Mouse (Mus musculus): ENCODE measurements around the gene Sbk3. TPM values are rescaled to one million over a fixed set of nuclear protein-coding genes. Genes with fewer than 3 reads are reported as not detected.
"Not testable (repeated sequence)": the region's sequence is repeated elsewhere in the genome, so short reads cannot be mapped to it uniquely, and the experiment has no call there.

Gene Sbk3
- polyA plus RNA-seq (2014; fragmentation: Nextera tagmentation; extraction: Ambion mirVana), result 0.04 TPM in 1 of 2 replicates, not detected in the other

GRCm38 (mm10) chr7:4971068-4971467 lies at the start of gene Sbk3:
Gene Sbk3, minus strand, starts transcription at chr7:4971168.
- no peak within 1 kb of the TSS for H3K27ac ChIP-seq (replicated peaks; ENCODE audit: low read depth, low read length)
- no peak within 1 kb of the TSS for H3K9ac ChIP-seq (ENCODE audit: low read length)
- no peak for DNase-seq (ENCODE audit: low spot score)

DNA sequence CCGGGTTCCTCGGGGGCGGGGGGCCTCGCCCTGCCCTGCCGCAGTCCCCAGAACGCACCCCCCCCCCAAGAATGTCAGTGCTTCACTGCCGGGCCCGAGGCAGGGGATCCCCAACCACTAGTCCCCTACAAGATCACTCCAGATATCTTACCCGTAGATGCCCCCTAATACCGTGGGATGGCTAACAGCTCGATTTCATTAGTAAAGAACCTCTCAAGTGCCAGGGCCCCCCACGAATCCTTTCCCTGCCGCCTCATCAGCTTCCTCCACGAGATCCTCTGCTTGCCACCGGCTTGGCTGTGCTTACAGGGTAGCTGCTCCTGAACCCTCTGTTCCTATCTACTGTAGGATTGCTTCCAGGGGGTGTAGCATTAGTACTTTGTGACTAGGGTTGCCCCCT lies 49.7 kb upstream of the Sbk3 start:
- Histone ChIP-seq H3K9ac (ENCODE audit: low read length) (peak overlapping the region; percentile 93), H3K27me3 (ENCODE audit: control insufficient read depth, insufficient read depth, low read length) (no peaks in the 10 kb centered on the region), H3K4me3 (ENCODE audit: low read depth, low read length) (peak overlapping the region; percentile 84), H3K36me3 (ENCODE audit: control insufficient read depth, insufficient read depth, low read length) (peaks cover 5% of the 10 kb centered on the region; the same call in 1 of the 2 replicates), H3K27ac (replicated peaks; ENCODE audit: low read depth, low read length) (peak overlapping the region; percentile 92), H3K4me1 (ENCODE audit: control insufficient read depth, insufficient read depth, low read length) (peaks cover 3% of the 10 kb centered on the region; the same call in 1 of the 2 replicates), H3K4me2 (ENCODE audit: low read depth, severe bottlenecking) (peak overlapping the region; percentile 82), H3K9me3 (ENCODE audit: control insufficient read depth, low read length) (no peaks in the 10 kb centered on the region)
- WGBS, result 0% methylated on average over 9 of the region's 15 CpGs
- peak; percentile 17 for ATAC-seq (ENCODE audit: insufficient number of reproducible peaks, low FRiP score, low TSS enrichment, low read depth)
- DNase-seq (ENCODE audit: low spot score), result no peak

More at GRCm38 (mm10) chr7:4971068-4971467, at the start of gene Sbk3:
- H3K4me3 ChIP-seq (ENCODE audit: low read depth, low read length), result no peak within 1 kb of the TSS
- no peaks in the 10 kb centered on the region for H3K4me1 ChIP-seq (ENCODE audit: control insufficient read depth, insufficient read depth, low read length)
- H3K4me2 ChIP-seq (ENCODE audit: low read depth, severe bottlenecking), result no peak within 1 kb of the TSS
- ATAC-seq (ENCODE audit: insufficient number of reproducible peaks, low FRiP score, low TSS enrichment, low read depth), result no peak
- WGBS, result 51% methylated on average over 6 of the region's 6 CpGs
- H3K27me3 ChIP-seq (ENCODE audit: control insufficient read depth, insufficient read depth, low read length), result no peaks in the 10 kb centered on the region
- no peaks in the 10 kb centered on the region for H3K36me3 ChIP-seq (ENCODE audit: control insufficient read depth, insufficient read depth, low read length)
- no peaks in the 10 kb centered on the region for H3K9me3 ChIP-seq (ENCODE audit: control insufficient read depth, low read length)

- DNase-seq (ENCODE audit: low spot score) (peak; percentile 99), ATAC-seq (ENCODE audit: insufficient number of reproducible peaks, low FRiP score, low TSS enrichment, low read depth) (peak; percentile 85)
- H3K36me3 ChIP-seq (ENCODE audit: control insufficient read depth, insufficient read depth, low read length), result peaks cover 3% of the 10 kb centered on the region; the same call in 1 of the 2 replicates
- H3K4me3 ChIP-seq (ENCODE audit: low read depth, low read length), result peak within 1 kb of the TSS; percentile 84
- no peaks in the 10 kb centered on the region for H3K9me3 ChIP-seq (ENCODE audit: control insufficient read depth, low read length)
- H3K27ac ChIP-seq (replicated peaks; ENCODE audit: low read depth, low read length), result peak within 1 kb of the TSS; percentile 92
- under 1% methylated on average over 46 of the region's 49 CpGs for whole genome bisulfite sequencing
- peak within 1 kb of the TSS; percentile 93 for H3K9ac ChIP-seq (ENCODE audit: low read length)
- H3K4me2 ChIP-seq (ENCODE audit: low read depth, severe bottlenecking), result peak within 1 kb of the TSS; percentile 82
- peaks cover 3% of the 10 kb centered on the region; the same call in 1 of the 2 replicates for H3K4me1 ChIP-seq (ENCODE audit: control insufficient read depth, insufficient read depth, low read length)
- no peaks in the 10 kb centered on the region for H3K27me3 ChIP-seq (ENCODE audit: control insufficient read depth, insufficient read depth, low read length)
Measured at GRCm38 (mm10) chr7:5020000-5020681, 49.2 kb upstream of the Sbk3 start, which contains the start of the genes Zfp865 and Ccdc106. Gene Zfp865, plus strand, starts transcription at chr7:5020376. Gene Ccdc106, plus strand, starts transcription at chr7:5020553.

- ATAC-seq (ENCODE audit: insufficient number of reproducible peaks, low FRiP score, low TSS enrichment, low read depth), result not testable (repeated sequence)
- peak overlapping the region; percentile 5; the same call in 1 of the 2 replicates for H3K9ac ChIP-seq (ENCODE audit: low read length)
Measured at GRCm38 (mm10) chr7:5019576-5019975, 48.6 kb upstream of the Sbk3 start.

GRCm38 (mm10) chr7:5017931-5018330 lies 47.0 kb upstream of the Sbk3 start:
- no peaks in the 10 kb centered on the region; the same call in 1 of the 2 replicates for H3K36me3 ChIP-seq (ENCODE audit: control insufficient read depth, insufficient read depth, low read length)
- no peak overlapping the region for H3K27ac ChIP-seq (replicated peaks; ENCODE audit: low read depth, low read length)
- H3K9ac ChIP-seq (ENCODE audit: low read length), result no peak overlapping the region
- no peaks in the 10 kb centered on the region for H3K9me3 ChIP-seq (ENCODE audit: control insufficient read depth, low read length)
- H3K4me3 ChIP-seq (ENCODE audit: low read depth, low read length), result no peak overlapping the region
- peaks cover 6% of the 10 kb centered on the region; the same call in 1 of the 2 replicates for H3K4me1 ChIP-seq (ENCODE audit: control insufficient read depth, insufficient read depth, low read length)
- no peak for DNase-seq (ENCODE audit: low spot score)
- H3K4me2 ChIP-seq (ENCODE audit: low read depth, severe bottlenecking), result no peak overlapping the region
- no peak for ATAC-seq (ENCODE audit: insufficient number of reproducible peaks, low FRiP score, low TSS enrichment, low read depth)
- WGBS, result 98% methylated on average over 21 of the region's 21 CpGs
- no peaks in the 10 kb centered on the region for H3K27me3 ChIP-seq (ENCODE audit: control insufficient read depth, insufficient read depth, low read length)

More at GRCm38 (mm10) chr7:5019576-5019975, 48.6 kb upstream of the Sbk3 start:
- H3K36me3 ChIP-seq (ENCODE audit: control insufficient read depth, insufficient read depth, low read length); H3K9me3 ChIP-seq (ENCODE audit: control insufficient read depth, low read length); H3K27me3 ChIP-seq (ENCODE audit: control insufficient read depth, insufficient read depth, low read length); DNase-seq (ENCODE audit: low spot score); H3K4me1 ChIP-seq (ENCODE audit: control insufficient read depth, insufficient read depth, low read length): not testable (repeated sequence)
- H3K4me2 ChIP-seq (ENCODE audit: low read depth, severe bottlenecking), result peak overlapping the region; percentile 82
- 35% methylated on average over 8 of the region's 8 CpGs for WGBS
- peak overlapping the region; percentile 92 for H3K27ac ChIP-seq (replicated peaks; ENCODE audit: low read depth, low read length)
- peak overlapping the region; percentile 84 for H3K4me3 ChIP-seq (ENCODE audit: low read depth, low read length)

DNA sequence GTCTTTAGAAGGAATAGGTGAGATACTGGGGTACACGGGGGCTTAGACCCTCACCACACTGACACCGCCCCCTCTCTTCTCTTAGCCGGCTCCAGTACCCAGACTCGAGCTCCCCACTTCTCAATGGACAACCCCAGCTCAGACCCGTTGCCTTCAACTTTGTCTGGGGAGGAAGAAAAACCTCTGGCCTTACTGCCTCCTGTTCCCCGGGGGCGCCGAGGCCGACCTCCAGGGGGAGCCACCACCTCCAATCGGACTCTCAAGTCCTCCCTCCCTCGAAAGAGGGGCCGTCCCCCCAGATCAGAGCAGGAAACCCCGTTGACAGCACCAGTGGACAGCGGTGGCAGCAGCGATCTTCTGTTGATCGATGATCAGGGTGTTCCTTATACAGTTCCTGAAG lies 46.4 kb upstream of the Sbk3 start:
- Histone ChIP-seq H3K36me3 (ENCODE audit: control insufficient read depth, insufficient read depth, low read length) (peaks cover 3% of the 10 kb centered on the region; the same call in 1 of the 2 replicates), H3K4me1 (ENCODE audit: control insufficient read depth, insufficient read depth, low read length) (peaks cover 6% of the 10 kb centered on the region; the same call in 1 of the 2 replicates), H3K4me2 (ENCODE audit: low read depth, severe bottlenecking) (no peak overlapping the region), H3K27me3 (ENCODE audit: control insufficient read depth, insufficient read depth, low read length) (no peaks in the 10 kb centered on the region), H3K27ac (replicated peaks; ENCODE audit: low read depth, low read length) (no peak overlapping the region), H3K9me3 (ENCODE audit: control insufficient read depth, low read length) (no peaks in the 10 kb centered on the region), H3K4me3 (ENCODE audit: low read depth, low read length) (no peak overlapping the region), H3K9ac (ENCODE audit: low read length) (no peak overlapping the region)
- DNase-seq (ENCODE audit: low spot score), result no peak
- ATAC-seq (ENCODE audit: insufficient number of reproducible peaks, low FRiP score, low TSS enrichment, low read depth), result no peak
- 88% methylated on average over 16 of the region's 16 CpGs for WGBS

- Histone ChIP-seq H3K36me3 (ENCODE audit: control insufficient read depth, insufficient read depth, low read length) (peaks cover 6% of the 10 kb centered on the region; the same call in 1 of the 2 replicates), H3K4me3 (ENCODE audit: low read depth, low read length) (no peak overlapping the region), H3K27me3 (ENCODE audit: control insufficient read depth, insufficient read depth, low read length) (no peaks in the 10 kb centered on the region), H3K27ac (replicated peaks; ENCODE audit: low read depth, low read length) (no peak overlapping the region), H3K9ac (ENCODE audit: low read length) (no peak overlapping the region), H3K4me1 (ENCODE audit: control insufficient read depth, insufficient read depth, low read length) (peaks cover 6% of the 10 kb centered on the region; the same call in 1 of the 2 replicates), H3K4me2 (ENCODE audit: low read depth, severe bottlenecking) (no peak overlapping the region), H3K9me3 (ENCODE audit: control insufficient read depth, low read length) (no peaks in the 10 kb centered on the region)
- ATAC-seq (ENCODE audit: insufficient number of reproducible peaks, low FRiP score, low TSS enrichment, low read depth) (no peak), DNase-seq (ENCODE audit: low spot score) (no peak)
- WGBS, result 97% methylated on average over 2 of the region's 2 CpGs
Measured at GRCm38 (mm10) chr7:5016920-5017319, 46.0 kb upstream of the Sbk3 start.

DNA sequence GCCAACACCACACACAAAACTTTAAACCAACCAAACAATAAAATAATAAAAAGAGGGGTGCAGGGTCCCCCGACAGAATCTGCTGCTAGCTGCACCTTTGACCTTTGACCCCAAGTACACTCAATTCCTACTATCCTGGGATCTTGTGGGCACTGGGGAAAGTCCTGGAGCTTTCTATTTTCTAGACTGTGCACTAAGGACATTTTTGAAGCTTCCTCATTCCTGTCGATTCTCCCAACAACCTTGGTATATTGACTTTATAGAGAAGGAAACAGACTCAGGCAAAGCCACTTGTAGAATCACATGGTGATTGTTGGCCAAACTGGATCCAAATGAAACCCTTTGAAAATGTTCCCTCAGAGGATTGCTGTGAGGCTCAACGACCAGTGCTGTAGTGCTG lies 45.1 kb upstream of the Sbk3 start:
- ATAC-seq (ENCODE audit: insufficient number of reproducible peaks, low FRiP score, low TSS enrichment, low read depth), result no peak
- DNase-seq (ENCODE audit: low spot score), result no peak
- peak overlapping the region; percentile 47 for H3K4me2 ChIP-seq (ENCODE audit: low read depth, severe bottlenecking)
- H3K4me3 ChIP-seq (ENCODE audit: low read depth, low read length), result peak overlapping the region; percentile 72
- peak overlapping the region; percentile 98 for H3K27ac ChIP-seq (replicated peaks; ENCODE audit: low read depth, low read length)
- 68% methylated on average over 3 of the region's 3 CpGs for WGBS
- H3K36me3 ChIP-seq (ENCODE audit: control insufficient read depth, insufficient read depth, low read length), result peaks cover 15% of the 10 kb centered on the region
- no peak overlapping the region; the same call in 1 of the 2 replicates for H3K9ac ChIP-seq (ENCODE audit: low read length)
- no peaks in the 10 kb centered on the region for H3K9me3 ChIP-seq (ENCODE audit: control insufficient read depth, low read length)
- peaks cover 3% of the 10 kb centered on the region; the same call in 1 of the 2 replicates for H3K4me1 ChIP-seq (ENCODE audit: control insufficient read depth, insufficient read depth, low read length)
- no peaks in the 10 kb centered on the region for H3K27me3 ChIP-seq (ENCODE audit: control insufficient read depth, insufficient read depth, low read length)

Measured in limb, embryonic 11.5 days (tissue).